Mouse (Mus musculus): ENCODE results near the gene Vpreb3. TPM values are rescaled to one million over a fixed set of nuclear protein-coding genes. Genes with fewer than 3 reads are reported as not detected.

Vpreb3 gene
- total and polyA plus RNA-seq, 3 experiments = 35.6 to 135 (median 90.1) TPM

- H3K79me2 ChIP-seq (replicated peaks; ENCODE audit: control insufficient read depth, extremely low read depth, insufficient read depth, poor library complexity, severe bottlenecking) = no peaks in the 10 kb centered on the region
- H3K9ac ChIP-seq (ENCODE audit: insufficient read depth, low read depth) = no peak overlapping the region
- H3K9me3 ChIP-seq (replicated peaks; ENCODE audit: low read length) = no peaks in the 10 kb centered on the region
- H3K36me3 ChIP-seq (replicated peaks in 1 of 2; ENCODE audit: control insufficient read depth in 1 of 2, insufficient read depth in 1 of 2, low read length in 1 of 2) = peaks cover 0 to 15% of the 10 kb centered on the region in 2 experiments
- no peaks in the 10 kb centered on the region for H3K27me3 ChIP-seq (replicated peaks)
- H3K4me1 ChIP-seq (ENCODE audit: control insufficient read depth in 1 of 2, insufficient read depth in 2 of 2) = peaks cover 20 to 71% of the 10 kb centered on the region in 2 experiments
- no peak overlapping the region for H3K27ac ChIP-seq (ENCODE audit: insufficient read depth, low read depth)
- in situ Hi-C loops (cut with MboI; ENCODE audit: low pct_ligation_motif_present, low pct_unique_long_range_greater_than_20kb, low sequenced_read_pairs) = no loop called here
- no peak for TF ChIP-seq MAZ (IDR thresholded peaks at IDR 0.05; ENCODE audit: low read depth, low read length)
- dilution Hi-C loops (cut with MboI; ENCODE audit: extremely low pct_ligation_motif_present, extremely low pct_unique_long_range_greater_than_20kb, low sequenced_read_pairs) = no loop called here
- H3K4me2 ChIP-seq (ENCODE audit: insufficient read depth, low read depth, poor library complexity, severe bottlenecking) = no peak overlapping the region
- H3K4me3 ChIP-seq (replicated peaks in 1 of 3; ENCODE audit: low read depth in 2 of 3, low read length in 2 of 3, poor library complexity in 1 of 3) = no peak overlapping the region
- no peak for DNase-seq (ENCODE audit: extremely low read depth)
These were observed 1.6 kb upstream of the Vpreb3 start for GRCm38 (mm10) chr10:75941042-75941824.

- Histone ChIP-seq H3K4me1 (ENCODE audit: control insufficient read depth in 1 of 2, insufficient read depth in 2 of 2) (peaks cover 34 to 74% of the 10 kb centered on the region in 2 experiments), H3K27ac (ENCODE audit: insufficient read depth, low read depth) (no peak overlapping the region), H3K4me3 (replicated peaks in 1 of 3; ENCODE audit: low read depth in 2 of 3, low read length in 2 of 3, poor library complexity in 1 of 3) (no peak overlapping the region), H3K27me3 (replicated peaks) (no peaks in the 10 kb centered on the region), H3K36me3 (replicated peaks in 1 of 2; ENCODE audit: control insufficient read depth in 1 of 2, insufficient read depth in 1 of 2, low read length in 1 of 2) (peaks cover 0 to 9% of the 10 kb centered on the region in 2 experiments), H3K4me2 (ENCODE audit: insufficient read depth, low read depth, poor library complexity, severe bottlenecking) (no peak overlapping the region), H3K9me3 (replicated peaks; ENCODE audit: low read length) (no peaks in the 10 kb centered on the region), H3K79me2 (replicated peaks; ENCODE audit: control insufficient read depth, extremely low read depth, insufficient read depth, poor library complexity, severe bottlenecking) (no peaks in the 10 kb centered on the region), H3K9ac (ENCODE audit: insufficient read depth, low read depth) (no peak overlapping the region)
- dilution Hi-C loops (cut with MboI; ENCODE audit: extremely low pct_ligation_motif_present, extremely low pct_unique_long_range_greater_than_20kb, low sequenced_read_pairs) (no loop called here), in situ Hi-C loops (cut with MboI; ENCODE audit: low pct_ligation_motif_present, low pct_unique_long_range_greater_than_20kb, low sequenced_read_pairs) (no loop called here)
- DNase-seq (ENCODE audit: extremely low read depth) = no peak
- no peak for TF ChIP-seq MYC (IDR thresholded peaks at IDR 0.05; ENCODE audit: low read depth, low read length)
- TF ChIP-seq MAX (IDR thresholded peaks at IDR 0.05; ENCODE audit: low read length) = no peak
- no peak for TF ChIP-seq USF2 (conservative IDR thresholded peaks at IDR 0.05; ENCODE audit: low read depth, low read length)
- no peak for TF ChIP-seq ELF1 (IDR thresholded peaks at IDR 0.05; ENCODE audit: low read depth, low read length)
- no peak for TF ChIP-seq USF1 (IDR thresholded peaks at IDR 0.05; ENCODE audit: low read depth, low read length)
- no peak for TF ChIP-seq SMC3 (IDR thresholded peaks at IDR 0.05; ENCODE audit: low read depth, low read length)
- TF ChIP-seq ZKSCAN1 (IDR thresholded peaks at IDR 0.05; ENCODE audit: borderline replicate concordance, low read depth, low read length) = no peak
- no peak for TF ChIP-seq GABPA (IDR thresholded peaks at IDR 0.05; ENCODE audit: insufficient replicate concordance, low read depth, low read length)
These were observed 1.4 kb downstream of the Vpreb3 start for GRCm38 (mm10) chr10:75944066-75944772.

GRCm38 (mm10) chr10:75945213-75945612, 2.4 kb downstream of the Vpreb3 start:
- in situ Hi-C loops (cut with MboI; ENCODE audit: low pct_ligation_motif_present, low pct_unique_long_range_greater_than_20kb, low sequenced_read_pairs) = no loop called here
- Histone ChIP-seq H3K27me3 (replicated peaks) (no peaks in the 10 kb centered on the region), H3K27ac (ENCODE audit: insufficient read depth, low read depth) (no peak overlapping the region)

More at GRCm38 (mm10) chr10:75945213-75945612, 2.4 kb downstream of the Vpreb3 start:
- Histone ChIP-seq H3K4me1 (ENCODE audit: control insufficient read depth in 1 of 2, insufficient read depth in 2 of 2) (peaks cover 33 to 74% of the 10 kb centered on the region in 2 experiments), H3K36me3 (replicated peaks in 1 of 2; ENCODE audit: control insufficient read depth in 1 of 2, insufficient read depth in 1 of 2, low read length in 1 of 2) (peaks cover 0 to 5% of the 10 kb centered on the region in 2 experiments), H3K9me3 (replicated peaks; ENCODE audit: low read length) (no peaks in the 10 kb centered on the region), H3K79me2 (replicated peaks; ENCODE audit: control insufficient read depth, extremely low read depth, insufficient read depth, poor library complexity, severe bottlenecking) (no peaks in the 10 kb centered on the region), H3K4me3 (replicated peaks in 1 of 3; ENCODE audit: low read depth in 2 of 3, low read length in 2 of 3, poor library complexity in 1 of 3) (no peak overlapping the region), H3K9ac (ENCODE audit: insufficient read depth, low read depth) (no peak overlapping the region), H3K4me2 (ENCODE audit: insufficient read depth, low read depth, poor library complexity, severe bottlenecking) (no peak overlapping the region)
- TF ChIP-seq ZC3H11A (IDR thresholded peaks at IDR 0.05; ENCODE audit: low read depth, low read length) (no peak), USF1 (IDR thresholded peaks at IDR 0.05; ENCODE audit: low read depth, low read length) (no peak), TBP (conservative IDR thresholded peaks at IDR 0.05; ENCODE audit: low read depth, low read length) (no peak), USF2 (conservative IDR thresholded peaks at IDR 0.05; ENCODE audit: low read depth, low read length) (no peak), PAX5 (IDR thresholded peaks at IDR 0.05; ENCODE audit: low read length) (no peak), TCF12 (IDR thresholded peaks at IDR 0.05; ENCODE audit: low read depth, low read length) (no peak), NELFE (IDR thresholded peaks at IDR 0.05; ENCODE audit: low read depth, low read length) (no peak), ZMIZ1 (IDR thresholded peaks at IDR 0.05; ENCODE audit: low read depth, low read length) (no peak)
- no peak for DNase-seq (ENCODE audit: extremely low read depth)
- dilution Hi-C loops (cut with MboI; ENCODE audit: extremely low pct_ligation_motif_present, extremely low pct_unique_long_range_greater_than_20kb, low sequenced_read_pairs) = no loop called here

All from CH12.LX (cell line).